Mouse (Mus musculus) ES-Bruce4 (cell line): ENCODE results near the gene Frmd4b. TPM values are rescaled to one million over a fixed set of nuclear protein-coding genes. Genes with fewer than 3 reads are reported as not detected.

ENCODE experiments used
- H3K27ac ChIP-seq: 2 replicates; pipeline ENCODE4 v1.5.1; 2012; ENCODE audit warnings: low read length, inconsistent platforms; ENCODE audit not compliant: insufficient read depth
- H3K27me3 ChIP-seq: 2 replicates; pipeline ENCODE4 v1.6.1; 2012; ENCODE audit warnings: mild to moderate bottlenecking, low read length, inconsistent platforms; ENCODE audit not compliant: control insufficient read depth, poor library complexity, insufficient read depth, severe bottlenecking
- H3K36me3 ChIP-seq: 2 replicates; pipeline ENCODE4 v1.6.1; 2012; ENCODE audit warnings: inconsistent platforms, mild to moderate bottlenecking, low read length, moderate library complexity; ENCODE audit not compliant: control insufficient read depth, poor library complexity, insufficient read depth, severe bottlenecking
- H3K4me1 ChIP-seq: one replicate; pipeline ENCODE4 v1.8.1; 2011; ENCODE audit warnings: low read length; ENCODE audit not compliant: control insufficient read depth, insufficient read depth
- H3K4me3 ChIP-seq: 2 replicates; pipeline ENCODE4 v1.5.1; 2011; ENCODE audit warnings: low read depth, mild to moderate bottlenecking, low read length
- H3K9ac ChIP-seq: 2 replicates; pipeline ENCODE4 v1.6.1; 2012; ENCODE audit warnings: low read depth, mild to moderate bottlenecking, inconsistent platforms; ENCODE audit not compliant: poor library complexity, severe bottlenecking
- H3K9me3 ChIP-seq: replicated peaks from 2 replicates; pipeline ENCODE4 v1.6.1; 2012; ENCODE audit warnings: mild to moderate bottlenecking, low read length, inconsistent platforms; ENCODE audit not compliant: control insufficient read depth, poor library complexity, insufficient read depth, severe bottlenecking
- CTCF ChIP-seq: IDR thresholded peaks from one replicate; pipeline ENCODE4 v1.8.1; 2011; ENCODE audit warnings: low read depth, low read length
- EP300 ChIP-seq: IDR thresholded peaks from 2 replicates; pipeline ENCODE4 v1.6.1; 2011; ENCODE audit warnings: low read depth, low read length; ENCODE audit not compliant: insufficient read depth
- POLR2A ChIP-seq: IDR thresholded peaks from one replicate; pipeline ENCODE4 v1.8.1; 2011; ENCODE audit warnings: low read length; ENCODE audit not compliant: insufficient read depth
- polyA plus RNA-seq: library from polyadenylated mRNA; stranded (reverse); fragments of >200 nt; gene quantifications from 2 replicates; pipeline ENCODE4 v1.2.4, GENCODE M21; 2011; ENCODE audit warnings: low read depth; ENCODE audit not compliant: missing spikeins, insufficient read depth, insufficient read length

Gene Frmd4b
- polyA plus RNA-seq, 1 experiment = 27.8 TPM

GRCm38 (mm10) chr6:97342185-97342584 lies 275.2 kb downstream of the Frmd4b start:
- no peak for TF ChIP-seq CTCF
- no peak for TF ChIP-seq EP300
- Histone ChIP-seq H3K4me3 (no peak overlapping the region), H3K9ac (no peak overlapping the region), H3K4me1 (no peaks in the 10 kb centered on the region), H3K9me3 (no peaks in the 10 kb centered on the region), H3K27me3 (no peaks in the 10 kb centered on the region), H3K36me3 (no peaks in the 10 kb centered on the region), H3K27ac (no peak overlapping the region)

- Histone ChIP-seq H3K4me1 (no peaks in the 10 kb centered on the region), H3K9ac (no peak overlapping the region), H3K36me3 (no peaks in the 10 kb centered on the region)
These were observed 275.7 kb downstream of the Frmd4b start for GRCm38 (mm10) chr6:97341628-97342027.

GRCm38 (mm10) chr6:97341148-97341547 lies 276.2 kb downstream of the Frmd4b start:
- no peaks in the 10 kb centered on the region for H3K4me1 ChIP-seq
- TF ChIP-seq EP300 (no peak), POLR2A (no peak), CTCF (no peak)
- no peaks in the 10 kb centered on the region for H3K9me3 ChIP-seq
- no peak overlapping the region for H3K27ac ChIP-seq
- no peaks in the 10 kb centered on the region for H3K27me3 ChIP-seq
- no peak overlapping the region for H3K4me3 ChIP-seq
- H3K36me3 ChIP-seq = no peaks in the 10 kb centered on the region
- no peak overlapping the region for H3K9ac ChIP-seq

More at GRCm38 (mm10) chr6:97341628-97342027, 275.7 kb downstream of the Frmd4b start:
- TF ChIP-seq POLR2A = no peak
- TF ChIP-seq EP300 = no peak
- no peak for TF ChIP-seq CTCF
- Histone ChIP-seq H3K27ac (no peak overlapping the region), H3K4me3 (no peak overlapping the region), H3K27me3 (no peaks in the 10 kb centered on the region), H3K9me3 (no peaks in the 10 kb centered on the region)

GRCm38 (mm10) chr6:97340211-97340791 lies 277.0 kb downstream of the Frmd4b start:
- no peaks in the 10 kb centered on the region for H3K4me1 ChIP-seq
- no peaks in the 10 kb centered on the region for H3K36me3 ChIP-seq
- TF ChIP-seq CTCF (no peak), EP300 (no peak)
- H3K27ac ChIP-seq = no peak overlapping the region
- no peak overlapping the region for H3K9ac ChIP-seq
- H3K4me3 ChIP-seq = no peak overlapping the region
- H3K9me3 ChIP-seq = no peaks in the 10 kb centered on the region
- no peaks in the 10 kb centered on the region for H3K27me3 ChIP-seq

GRCm38 (mm10) chr6:97339271-97339681 lies 278.1 kb downstream of the Frmd4b start:
- no peaks in the 10 kb centered on the region for H3K27me3 ChIP-seq
- H3K4me1 ChIP-seq = no peaks in the 10 kb centered on the region
- no peaks in the 10 kb centered on the region for H3K36me3 ChIP-seq
- H3K9me3 ChIP-seq = no peaks in the 10 kb centered on the region
- no peak overlapping the region for H3K27ac ChIP-seq
- H3K9ac ChIP-seq = no peak overlapping the region
- no peak overlapping the region for H3K4me3 ChIP-seq
- TF ChIP-seq POLR2A (no peak), CTCF (no peak), EP300 (no peak)

GRCm38 (mm10) chr6:97338843-97339242 lies 278.5 kb downstream of the Frmd4b start:
- no peak overlapping the region for H3K9ac ChIP-seq
- TF ChIP-seq POLR2A = no peak
- no peak for TF ChIP-seq CTCF
- no peak for TF ChIP-seq EP300
- no peaks in the 10 kb centered on the region for H3K4me1 ChIP-seq
- no peak overlapping the region for H3K4me3 ChIP-seq
- no peaks in the 10 kb centered on the region for H3K27me3 ChIP-seq
- H3K27ac ChIP-seq = no peak overlapping the region
- no peaks in the 10 kb centered on the region for H3K9me3 ChIP-seq
- no peaks in the 10 kb centered on the region for H3K36me3 ChIP-seq
